Comparison of ENCODE assay signal across 9 mouse cellular contexts in genomic region chr11:43213134-43213533, GRCm38 (mm10).
DNase-seq lines count a peak whose midpoint lies in the region; TF ChIP-seq lines count a peak whose summit lies in the region.
"Had no signal": no experiment of that assay in that cellular context is flagged by ENCODE, and none has a peak within 500 bp of the region (broad histone marks: within the 10 kb centered on the region; RNA-seq: fewer than 3 reads in every experiment).

No protein-coding gene starts in this region.

- no peak overlapping the region for H3K4me3 ChIP-seq in embryonic fibroblast, embryonic 13.5 days (ENCODE audit: insufficient read depth, low read length)
- H3K4me3 ChIP-seq in limb, embryonic 10.5 days: no peak overlapping the region
- H3K4me3 ChIP-seq: heart, embryonic 15.5 days had no signal

- H3K9me3 ChIP-seq in limb, embryonic 10.5 days (replicated peaks): no peaks in the 10 kb centered on the region
- H3K9me3 ChIP-seq: heart, embryonic 15.5 days had no signal

- peak; percentile 43; the same call in 1 of the 2 replicates for TF ChIP-seq CTCF in embryonic fibroblast, embryonic 13.5 days (IDR thresholded peaks at IDR 0.05; ENCODE audit: borderline replicate concordance, insufficient read depth, low read length)

- 36% methylated on average over 1 of the region's 1 CpGs for WGBS in limb, embryonic 10.5 days

- no peaks in the 10 kb centered on the region for H3K27me3 ChIP-seq in limb, embryonic 10.5 days (ENCODE audit: low read depth, poor library complexity, severe bottlenecking)
- H3K27me3 ChIP-seq: heart, embryonic 15.5 days had no signal

- H3K4me1 ChIP-seq in embryonic fibroblast, embryonic 13.5 days (ENCODE audit: control insufficient read depth, insufficient read depth, low read length): no peaks in the 10 kb centered on the region
- H3K4me1 ChIP-seq in limb, embryonic 10.5 days: no peaks in the 10 kb centered on the region

- no peak overlapping the region for H3K27ac ChIP-seq in embryonic fibroblast, embryonic 13.5 days (ENCODE audit: insufficient read depth, low read length)
- H3K27ac ChIP-seq in limb, embryonic 10.5 days: no peak overlapping the region
- H3K27ac ChIP-seq: heart, embryonic 15.5 days had no signal

- peak; percentile 2 for DNase-seq in kidney, adult 9 months
- no peak for DNase-seq in kidney, adult 8-10 months
- DNase-seq in 3T3-L1 (ENCODE audit: low read depth, low spot score) (peak; percentile 12), A20 (ENCODE audit: low read depth, low spot score) (peak; percentile 16)
- DNase-seq in limb, embryonic 10.5 days (ENCODE audit: low spot score): no peak
- no peak for DNase-seq in urinary bladder, postnatal 14 days (ENCODE audit: low spot score)
- no peak for DNase-seq in heart, adult 8-10 months (ENCODE audit: low spot score)

- TF ChIP-seq POLR2A in embryonic fibroblast, embryonic 13.5 days (IDR thresholded peaks at IDR 0.05; ENCODE audit: low read depth, low read length): no peak

- no peaks in the 10 kb centered on the region for H3K36me3 ChIP-seq in limb, embryonic 10.5 days
- H3K36me3 ChIP-seq: heart, embryonic 15.5 days had no signal

Comparison
In these comparisons a context has a peak if more than half of its experiments do, and no peak if none do; other contexts are left out.
1. DNase-seq: peak in kidney, adult 9 months (single experiment), 3T3-L1 (single experiment) and A20 (single experiment); none in kidney, adult 8-10 months (0 of 2), limb, embryonic 10.5 days (single experiment), urinary bladder, postnatal 14 days (single experiment) and heart, adult 8-10 months (single experiment).